Comparison of ENCODE assay signal across 8 mouse cellular contexts in genomic region chr4:119539836-119540532, GRCm38 (mm10). TPM values are rescaled to one million over a fixed set of nuclear protein-coding genes. Genes with fewer than 3 reads are reported as not detected.
DNase-seq lines count a peak whose midpoint lies in the region; ATAC-seq and TF ChIP-seq lines count a peak whose summit lies in the region.

No protein-coding gene starts in this region.

- H3K36me3 ChIP-seq in liver, embryonic 11.5 days (ENCODE audit: control insufficient read depth, insufficient read depth, low read length), result no peaks in the 10 kb centered on the region
- H3K36me3 ChIP-seq in midbrain, postnatal 0 days (ENCODE audit: insufficient read depth, low read length), result no peaks in the 10 kb centered on the region
- H3K36me3 ChIP-seq in splenic B cell, adult 2 months (ENCODE audit: control insufficient read depth, insufficient read depth, low read length, poor library complexity, severe bottlenecking), result no peaks in the 10 kb centered on the region

- no peaks in the 10 kb centered on the region for H3K27me3 ChIP-seq in liver, embryonic 11.5 days (replicated peaks; ENCODE audit: control insufficient read depth, insufficient read depth, low read length)
- no peaks in the 10 kb centered on the region for H3K27me3 ChIP-seq in midbrain, postnatal 0 days (ENCODE audit: insufficient read depth, low read length)
- no peaks in the 10 kb centered on the region for H3K27me3 ChIP-seq in splenic B cell, adult 2 months (ENCODE audit: control insufficient read depth, insufficient read depth, low read length, poor library complexity, severe bottlenecking)

- peak overlapping the region; percentile 88 for H3K9ac ChIP-seq in liver, embryonic 11.5 days (ENCODE audit: low read depth, low read length)
- peak overlapping the region; percentile 97 for H3K9ac ChIP-seq in midbrain, postnatal 0 days (replicated peaks; ENCODE audit: low read length, poor library complexity, severe bottlenecking)

- no peaks in the 10 kb centered on the region for H3K9me3 ChIP-seq in liver, embryonic 11.5 days (ENCODE audit: control insufficient read depth, low read length)
- H3K9me3 ChIP-seq in midbrain, postnatal 0 days (ENCODE audit: low read length), result no peaks in the 10 kb centered on the region

- peak; percentile 9 to 29 for DNase-seq in urinary bladder, adult 18-20 months (ENCODE audit: low spot score in 2 of 2)
- DNase-seq in urinary bladder, adult 2 months (ENCODE audit: low spot score), result no peak
- peak; percentile 78 for DNase-seq in gastrocnemius, adult 2 months
- DNase-seq in induced T-regulatory cell, adult 2 months (ENCODE audit: low read depth), result peak; percentile 80
- peak; percentile 72 for DNase-seq in liver, embryonic 11.5 days (ENCODE audit: low spot score)
- DNase-seq in midbrain, postnatal 0 days (ENCODE audit: low spot score), result peak; percentile 69
- peak; percentile 68 for DNase-seq in splenic B cell, adult 2 months (ENCODE audit: low read depth, low spot score)

- under 1% methylated on average over 52 of the region's 76 CpGs for WGBS in liver, embryonic 11.5 days
- WGBS in midbrain, postnatal 0 days, result 4% methylated on average over 43 of the region's 76 CpGs

- peak; percentile 41 for ATAC-seq in common myeloid progenitor, adult 5-6 weeks (replicated peaks; ENCODE audit: low read depth, poor library complexity, severe bottlenecking)
- ATAC-seq in liver, embryonic 11.5 days (replicated peaks; ENCODE audit: low FRiP score), result peak; percentile 77
- peak; percentile 83 for ATAC-seq in midbrain, postnatal 0 days (ENCODE audit: low FRiP score)

- H3K4me2 ChIP-seq in liver, embryonic 11.5 days, result peak overlapping the region; percentile 91
- peak overlapping the region; percentile 70 for H3K4me2 ChIP-seq in midbrain, postnatal 0 days (ENCODE audit: low read depth, low read length, poor library complexity, severe bottlenecking)

- H3K27ac ChIP-seq in gastrocnemius, adult 2 months, result peak overlapping the region; percentile 93
- H3K27ac ChIP-seq in liver, embryonic 11.5 days (ENCODE audit: low read depth, low read length), result peak overlapping the region; percentile 92
- peak overlapping the region; percentile 98 for H3K27ac ChIP-seq in midbrain, postnatal 0 days (ENCODE audit: low read depth, low read length)

- TF ChIP-seq CTCF in gastrocnemius, adult 2 months (IDR thresholded peaks at IDR 0.05), result no peak
- no peak for TF ChIP-seq CTCF in midbrain, postnatal 0 days (IDR thresholded peaks at IDR 0.05)

- H3K4me1 ChIP-seq in liver, embryonic 11.5 days (replicated peaks; ENCODE audit: control insufficient read depth, insufficient read depth, low read length), result peaks cover 17% of the 10 kb centered on the region
- H3K4me1 ChIP-seq in midbrain, postnatal 0 days (ENCODE audit: insufficient read depth, low read length), result peaks cover 9% of the 10 kb centered on the region; the same call in 1 of the 2 replicates

- intact Hi-C loops in gastrocnemius, adult 2 months (cut with DNase I), result loop anchor here (5.0 kb wide), 2 partner anchors 87 to 308 kb away; partner anchors contain the start of genes AU022252 and P3h1

- H3K4me3 ChIP-seq in gastrocnemius, adult 2 months, result peak overlapping the region; percentile 98
- peak overlapping the region; percentile 87 for H3K4me3 ChIP-seq in liver, embryonic 11.5 days (ENCODE audit: low read depth, low read length)
- peak overlapping the region; percentile 98 for H3K4me3 ChIP-seq in midbrain, postnatal 0 days (ENCODE audit: low read depth, low read length)

RNA-seq across cellular contexts. Expression of gene Frg2f1, which starts 0.7 kb away (rescaled TPM):
- 5.1 and 5.8 TPM in 2 replicates for polyA plus RNA-seq in urinary bladder, adult 2 months (2012; rRNA removed)
- 0.63 and 5.5 TPM in 2 replicates for total RNA-seq in common myeloid progenitor, adult 5-6 weeks (2017)
- total RNA-seq in gastrocnemius, adult 2 months (2021), result 1 to 10 TPM; 4.0 to 4.5 TPM
- polyA plus RNA-seq in liver, embryonic 11.5 days (2014; fragmentation: Nextera tagmentation; extraction: Ambion mirVana), result 1.4 and 1.9 TPM in 2 replicates
- 19.0 and 27.4 TPM in 2 replicates for total RNA-seq in midbrain, postnatal 0 days (2014; rRNA removed)
- polyA plus RNA-seq in midbrain, postnatal 0 days (2015; fragmentation: Nextera tagmentation; extraction: Ambion mirVana), result 15.9 and 16.1 TPM in 2 replicates

RNA-seq across cellular contexts. Expression of gene Foxj3, which starts 3.2 kb away (rescaled TPM):
- polyA plus RNA-seq in urinary bladder, adult 2 months (2012; rRNA removed), result 20.5 and 22.0 TPM in 2 replicates
- 24.4 and 27.5 TPM in 2 replicates for total RNA-seq in common myeloid progenitor, adult 5-6 weeks (2017)
- total RNA-seq in gastrocnemius, adult 2 months (2021), result 10 to 100 TPM; 29.9 to 36.4 TPM
- polyA plus RNA-seq in liver, embryonic 11.5 days (2014; fragmentation: Nextera tagmentation; extraction: Ambion mirVana), result 16.5 and 19.1 TPM in 2 replicates
- total RNA-seq in midbrain, postnatal 0 days (2014; rRNA removed), result 39.1 and 46.0 TPM in 2 replicates
- polyA plus RNA-seq in midbrain, postnatal 0 days (2015; fragmentation: Nextera tagmentation; extraction: Ambion mirVana), result 21.3 and 26.4 TPM in 2 replicates

RNA-seq across cellular contexts. Expression of gene Rimkla, which starts 47.6 kb away (rescaled TPM):
- 0.21 and 0.29 TPM in 2 replicates for polyA plus RNA-seq in urinary bladder, adult 2 months (2012; rRNA removed)
- not detected in 2 replicates for total RNA-seq in common myeloid progenitor, adult 5-6 weeks (2017)
- total RNA-seq in gastrocnemius, adult 2 months (2021), result not detected
- polyA plus RNA-seq in liver, embryonic 11.5 days (2014; fragmentation: Nextera tagmentation; extraction: Ambion mirVana), result 0.34 and 0.44 TPM in 2 replicates
- total RNA-seq in midbrain, postnatal 0 days (2014; rRNA removed), result 37.1 and 45.3 TPM in 2 replicates
- 25.3 and 25.8 TPM in 2 replicates for polyA plus RNA-seq in midbrain, postnatal 0 days (2015; fragmentation: Nextera tagmentation; extraction: Ambion mirVana)

Comparison
In these comparisons a context has a peak if more than half of its experiments do, and no peak if none do; other contexts are left out.
1. RNA of gene Rimkla, which starts 47.6 kb away (total RNA-seq): 37.1 to 45.3 TPM in midbrain, postnatal 0 days; not detected in gastrocnemius, adult 2 months and not detected in common myeloid progenitor, adult 5-6 weeks; every median in the first group is over 10 times any median in the second.
2. Peak in every context shown above with its lines, with median percentiles within 50 percentile points of each other: ATAC-seq, H3K27ac ChIP-seq and H3K4me3 ChIP-seq.